Mouse (Mus musculus) layer of hippocampus, postnatal 36 days (tissue): ENCODE data around the gene Cnih2. TPM values are rescaled to one million over a fixed set of nuclear protein-coding genes. Genes with fewer than 3 reads are reported as not detected.
"Not testable (repeated sequence)": the region's sequence is repeated elsewhere in the genome, so short reads cannot be mapped to it uniquely, and the experiment has no call there.

Experiments used
- DNase-seq, 2 experiments: peaks; one replicate each; pipeline ENCODE4 v3.0.0; 2022
- total RNA-seq, 2 experiments: library from RNA; stranded (reverse); gene quantifications; 2 replicates each; pipeline ENCODE4 v1.2.3; 2021

The Cnih2 gene
- total RNA-seq, 2 experiments from 2014 or later: 673 to 729 TPM

- no peak for DNase-seq
Measured at GRCm38 (mm10) chr19:5093481-5094242, 4.7 kb downstream of the Cnih2 start.

- no peak for DNase-seq
Measured at GRCm38 (mm10) chr19:5092083-5092482, 6.2 kb downstream of the Cnih2 start.

- no peak for DNase-seq
Measured at GRCm38 (mm10) chr19:5089324-5089723, 9.0 kb downstream of the Cnih2 start.

- DNase-seq: peak; percentile 92
Measured at GRCm38 (mm10) chr19:5087884-5088728, 10.2 kb downstream of the Cnih2 start, which contains the start of gene Yif1a. Gene Yif1a (plus strand): TSS chr19:5088538.

- not testable (repeated sequence) for DNase-seq
Measured at GRCm38 (mm10) chr19:5086533-5086932, 11.8 kb downstream of the Cnih2 start.

- DNase-seq: peak in 1 of 2 experiments; percentile 60
Measured at GRCm38 (mm10) chr19:5085145-5085863, 13.0 kb downstream of the Cnih2 start, which contains the start of gene Tmem151a. Gene Tmem151a (minus strand): TSS chr19:5085531.

- peak in 1 of 2 experiments; percentile 23 for DNase-seq
Measured at GRCm38 (mm10) chr19:5084834-5085144, 13.5 kb downstream of the Cnih2 start.

GRCm38 (mm10) chr19:5083961-5084833, 14.1 kb downstream of the Cnih2 start:
- DNase-seq: peak in 1 of 2 experiments; percentile 5

GRCm38 (mm10) chr19:5082596-5082995, 15.7 kb downstream of the Cnih2 start:
- DNase-seq: no peak

GRCm38 (mm10) chr19:5082005-5082404, 16.3 kb downstream of the Cnih2 start:
- peak in 1 of 2 experiments; percentile 21 for DNase-seq

- no peak for DNase-seq
Measured at GRCm38 (mm10) chr19:5079279-5079678, 19.0 kb downstream of the Cnih2 start.

- no peak for DNase-seq
Measured at GRCm38 (mm10) chr19:5073518-5073917, 24.8 kb downstream of the Cnih2 start.

- peak in 1 of 2 experiments; percentile 20 for DNase-seq
Measured at GRCm38 (mm10) chr19:5073028-5073427, 25.3 kb downstream of the Cnih2 start.

GRCm38 (mm10) chr19:5072389-5073019, 25.8 kb downstream of the Cnih2 start:
- DNase-seq: no peak

GRCm38 (mm10) chr19:5071545-5072369, 26.6 kb downstream of the Cnih2 start:
- peak in 1 of 2 experiments; percentile 44 for DNase-seq

GRCm38 (mm10) chr19:5071077-5071476, 27.2 kb downstream of the Cnih2 start:
- DNase-seq: no peak

- DNase-seq: no peak
Measured at GRCm38 (mm10) chr19:5069978-5070377, 28.3 kb downstream of the Cnih2 start.

- no peak for DNase-seq
Measured at GRCm38 (mm10) chr19:5069486-5069885, 28.8 kb downstream of the Cnih2 start.

- DNase-seq: peak in 1 of 2 experiments; percentile 10
Measured at GRCm38 (mm10) chr19:5068570-5069234, 29.6 kb downstream of the Cnih2 start.
